Mouse (Mus musculus): ENCODE results near the gene Kcnj14. TPM values are rescaled to one million over a fixed set of nuclear protein-coding genes. Genes with fewer than 3 reads are reported as not detected.

The Kcnj14 gene
- 0.31 and 0.54 TPM in 2 replicates for polyA plus RNA-seq (2015; fragmentation: Nextera tagmentation; extraction: Ambion mirVana)

DNA sequence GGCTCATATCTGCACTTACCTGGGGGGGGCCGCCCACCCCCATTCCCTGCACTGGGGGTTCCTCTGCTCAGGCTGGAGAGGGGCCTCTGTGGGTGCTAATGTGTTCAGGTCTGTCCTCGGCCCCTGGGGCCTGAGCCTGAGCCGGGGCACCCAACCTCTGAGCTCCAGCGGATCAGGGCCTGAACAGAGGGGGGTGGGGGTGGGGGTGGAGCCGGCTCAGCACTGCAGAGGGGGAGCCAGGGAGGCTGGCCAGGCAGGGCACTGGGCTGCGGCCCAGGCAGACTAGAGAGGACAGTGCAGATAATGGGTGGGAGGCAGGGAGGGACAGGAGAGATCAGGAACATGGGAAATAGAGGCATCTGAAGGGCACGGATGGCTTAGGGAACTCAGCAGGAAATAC, at the start of gene Kcnj14:
Gene Kcnj14 (minus strand): TSS at position 185 of the 400 bp plus-strand sequence.

DNA sequence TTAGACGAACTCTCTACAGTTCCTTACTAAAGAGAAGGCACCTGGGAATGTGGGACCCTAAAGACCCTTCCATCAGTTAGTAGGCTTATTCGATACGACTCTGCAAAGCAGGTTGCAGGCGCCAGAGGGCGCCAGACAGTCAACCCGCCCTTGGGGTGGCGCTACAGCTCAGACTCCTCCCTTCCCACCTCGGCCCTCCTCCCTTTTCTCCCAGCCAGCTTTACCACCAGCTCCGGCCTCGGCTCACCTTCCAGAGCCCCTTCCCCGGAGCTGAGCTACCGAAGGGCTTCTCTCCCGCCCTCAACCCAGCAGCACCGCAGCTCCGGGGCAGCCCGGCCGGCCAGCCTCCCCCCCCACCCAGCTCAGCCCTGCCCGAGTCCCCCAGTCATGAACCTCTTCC, 48.0 kb upstream of the Kcnj14 start, which contains the start of gene Kdelr1:
Gene Kdelr1 (plus strand): TSS at position 149 of the 400 bp plus-strand sequence.

DNA sequence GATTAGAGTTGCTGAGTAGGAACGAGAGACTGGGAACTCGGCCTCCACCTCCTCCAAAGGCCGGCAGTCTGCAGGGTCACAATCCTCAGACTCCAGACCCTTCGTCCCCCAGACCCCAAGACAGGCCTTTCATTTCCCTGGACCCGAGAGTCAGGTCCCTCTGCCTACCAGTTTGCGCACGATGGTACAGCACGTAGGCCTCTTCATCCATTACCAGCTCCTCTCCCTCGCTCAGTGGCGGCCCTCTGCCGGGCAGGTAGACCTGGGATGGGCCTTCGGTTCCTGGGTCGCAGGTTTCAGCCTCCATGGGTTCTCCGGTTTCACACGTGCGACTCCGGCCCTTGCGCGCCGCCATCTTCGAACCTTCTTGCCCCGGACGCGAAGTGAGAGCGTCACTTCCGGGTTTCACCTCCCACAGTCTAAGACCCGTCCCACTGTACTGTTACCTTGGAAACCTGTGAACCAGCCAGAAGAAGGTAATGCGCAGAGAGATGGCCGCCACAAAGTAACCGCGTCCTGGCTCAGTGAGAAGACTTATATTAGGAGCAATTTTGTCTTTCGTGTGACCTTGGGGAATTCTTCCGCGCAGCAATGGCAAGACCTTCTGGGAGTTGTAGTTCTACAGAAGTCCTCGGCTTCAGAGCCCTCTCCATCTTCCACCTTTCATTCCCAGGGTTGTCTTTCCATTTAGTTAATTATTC, 6.0 kb upstream of the Kcnj14 start, which contains the start of gene Grwd1:
Gene Grwd1 (minus strand): TSS at position 518 of the 701 bp plus-strand sequence.

DNA sequence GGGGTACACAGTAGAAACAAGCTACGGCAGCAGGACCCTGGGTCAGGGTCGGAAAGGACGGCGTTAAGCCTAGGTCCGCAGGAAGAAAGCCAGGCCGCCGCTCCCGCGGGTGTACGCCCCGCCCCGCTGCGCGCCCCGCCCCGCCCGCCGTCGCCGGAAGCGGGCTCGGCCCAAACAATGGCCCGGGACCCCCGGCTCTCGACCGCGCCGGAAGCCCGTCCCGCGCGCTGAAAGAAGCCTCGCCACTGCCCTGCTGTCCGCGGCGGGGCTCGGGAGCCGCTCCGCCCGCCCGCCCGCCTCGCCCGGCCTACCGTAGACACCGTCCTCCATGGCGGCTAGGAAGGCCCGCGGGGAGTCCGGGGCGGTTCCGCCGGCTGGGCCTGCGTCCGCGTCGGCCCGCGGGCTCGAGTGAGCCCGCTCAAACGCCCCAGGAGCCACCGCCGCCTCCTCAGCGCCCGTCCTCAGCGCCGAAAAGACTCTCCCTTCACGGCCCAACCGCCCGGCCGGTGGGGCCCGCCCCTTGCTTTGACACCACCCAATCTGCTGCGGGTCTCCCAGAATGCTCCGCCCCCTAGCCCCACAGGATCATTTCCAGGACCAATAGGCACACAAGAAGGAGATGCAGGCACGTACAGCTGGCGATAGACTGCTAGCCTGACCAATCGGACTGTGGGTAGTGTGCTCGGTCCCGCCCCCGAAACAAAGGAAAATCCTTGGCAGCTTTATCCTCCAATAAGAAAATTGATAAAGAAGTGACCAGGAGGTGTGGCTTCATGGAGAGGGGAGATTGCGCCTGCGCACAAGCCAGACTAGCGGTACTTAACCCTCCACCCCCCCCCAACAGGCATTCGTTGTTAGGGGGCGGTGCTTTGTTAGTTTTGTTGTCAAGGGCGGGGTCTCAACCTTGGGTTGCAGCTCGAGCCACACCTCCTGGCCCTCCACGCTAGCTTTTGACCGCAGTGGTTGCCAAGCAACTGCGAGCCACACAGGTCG, 10.5 kb downstream of the Kcnj14 start, which contains the start of gene Cyth2:
Gene Cyth2 (minus strand): TSS at position 795 of the 993 bp plus-strand sequence.

DNA sequence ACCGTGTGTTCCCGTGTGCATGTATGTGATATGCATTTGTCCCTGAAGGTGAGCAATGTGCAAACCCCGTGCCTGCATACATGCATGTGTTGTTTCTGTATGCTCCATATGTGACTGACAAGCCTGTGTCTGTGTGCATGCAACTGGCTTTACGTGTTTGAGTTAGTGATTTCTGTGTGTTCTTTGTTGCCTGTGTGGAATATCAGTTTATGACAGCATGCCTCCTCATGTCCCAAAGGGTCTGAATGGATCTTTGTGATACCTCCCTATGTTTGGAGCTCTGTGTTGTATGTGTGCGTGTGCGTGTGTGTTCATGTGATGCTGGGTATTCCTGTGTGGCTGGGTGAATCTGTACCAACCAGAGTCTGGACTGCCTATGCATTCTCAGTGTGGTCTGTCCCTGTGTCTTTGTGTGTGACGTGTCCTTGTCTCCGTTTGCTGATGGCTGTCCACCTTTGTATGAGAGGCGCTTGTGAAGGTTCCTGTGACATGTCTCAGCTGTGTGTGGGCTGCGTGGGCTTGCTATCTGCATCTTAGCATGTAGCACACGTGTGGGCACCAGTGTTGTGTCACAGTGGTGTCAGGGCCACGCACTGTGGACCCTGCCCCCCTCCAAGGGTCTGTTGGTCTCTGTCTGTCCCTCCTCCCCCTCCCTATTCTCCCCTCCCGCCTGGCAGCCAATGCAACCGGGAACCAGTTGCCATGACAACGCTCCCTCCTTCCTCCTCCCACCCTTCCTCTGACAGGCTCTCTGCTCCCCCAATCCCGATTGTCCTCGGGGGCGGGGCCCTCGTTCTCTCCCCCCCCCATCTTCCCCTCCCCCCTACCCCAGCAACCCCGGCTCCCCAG, 39.8 kb downstream of the Kcnj14 start, which contains the start of gene Sult2b1:
Gene Sult2b1 (minus strand): TSS at position 146 of the 849 bp plus-strand sequence.

DNA sequence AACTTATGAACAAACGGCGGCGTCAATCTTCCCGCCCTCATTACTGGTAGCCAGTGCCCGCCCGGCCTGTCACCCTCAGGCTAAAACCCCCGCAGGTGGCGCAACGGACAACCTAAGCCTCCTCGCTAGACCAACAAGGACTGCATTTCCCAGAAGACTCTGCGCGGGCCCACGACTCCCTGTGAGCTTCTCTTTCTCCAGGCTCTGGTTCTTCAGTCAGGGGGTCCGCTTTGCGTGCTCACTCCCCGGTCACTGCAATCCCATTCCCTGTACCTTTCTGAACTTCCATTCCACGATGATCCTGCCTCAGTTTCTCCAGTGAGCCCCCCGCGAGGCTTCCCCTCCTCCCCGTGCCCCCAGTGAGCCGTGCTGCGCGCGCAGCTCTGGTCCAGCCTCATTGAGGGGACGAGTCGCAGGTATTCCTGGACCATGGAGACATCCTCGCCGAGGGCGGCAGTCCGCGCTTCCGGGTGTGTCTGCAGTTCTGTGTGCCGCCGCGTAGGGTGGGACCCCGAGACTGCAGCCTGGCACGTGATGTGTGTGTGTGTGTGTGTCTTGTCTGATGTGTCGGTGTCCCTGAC, 41.0 kb downstream of the Kcnj14 start, which contains the start of gene Lmtk3:
Gene Lmtk3 (plus strand): TSS at position 228 of the 581 bp plus-strand sequence.

Other genes with a start within 250 kb of the Kcnj14 start
- gene Fgf21, start 209.3 kb downstream of the Kcnj14 start, polyA plus RNA-seq (2015; fragmentation: Nextera tagmentation; extraction: Ambion mirVana): 0.18 TPM in 1 of 2 replicates, not detected in the other
- 0.05 TPM in 1 of 2 replicates, not detected in the other for gene Fut1, start 207.5 kb downstream of the Kcnj14 start, polyA plus RNA-seq (2015; fragmentation: Nextera tagmentation; extraction: Ambion mirVana)
- 0.06 TPM in 1 of 2 replicates, not detected in the other for gene Izumo1, start 203.0 kb downstream of the Kcnj14 start, polyA plus RNA-seq (2015; fragmentation: Nextera tagmentation; extraction: Ambion mirVana)
- 10.3 and 13.9 TPM in 2 replicates for gene Rasip1, start 197.3 kb downstream of the Kcnj14 start, polyA plus RNA-seq (2015; fragmentation: Nextera tagmentation; extraction: Ambion mirVana)
- gene Mamstr, start 184.8 kb downstream of the Kcnj14 start, polyA plus RNA-seq (2015; fragmentation: Nextera tagmentation; extraction: Ambion mirVana): 139 and 174 TPM in 2 replicates
- 1.9 and 2.1 TPM in 2 replicates for gene Fut2, start 158.4 kb downstream of the Kcnj14 start, polyA plus RNA-seq (2015; fragmentation: Nextera tagmentation; extraction: Ambion mirVana)
- 1.6 and 1.7 TPM in 2 replicates for gene Ntn5, start 140.8 kb downstream of the Kcnj14 start, polyA plus RNA-seq (2015; fragmentation: Nextera tagmentation; extraction: Ambion mirVana)
- 0.33 and 0.40 TPM in 2 replicates for gene Sec1, start 130.4 kb downstream of the Kcnj14 start, polyA plus RNA-seq (2015; fragmentation: Nextera tagmentation; extraction: Ambion mirVana)
- 2.4 and 3.0 TPM in 2 replicates for gene Car11, start 124.9 kb downstream of the Kcnj14 start, polyA plus RNA-seq (2015; fragmentation: Nextera tagmentation; extraction: Ambion mirVana)
- gene Dbp, start 119.7 kb downstream of the Kcnj14 start, polyA plus RNA-seq (2015; fragmentation: Nextera tagmentation; extraction: Ambion mirVana): 9.9 and 10.3 TPM in 2 replicates
- 568 and 577 TPM in 2 replicates for gene Rpl18, start 109.3 kb downstream of the Kcnj14 start, polyA plus RNA-seq (2015; fragmentation: Nextera tagmentation; extraction: Ambion mirVana)
- 11.7 and 13.4 TPM in 2 replicates for gene Sphk2, start 106.8 kb downstream of the Kcnj14 start, polyA plus RNA-seq (2015; fragmentation: Nextera tagmentation; extraction: Ambion mirVana)
- 0.10 and 0.17 TPM in 2 replicates for gene Fam83e, start 103.6 kb downstream of the Kcnj14 start, polyA plus RNA-seq (2015; fragmentation: Nextera tagmentation; extraction: Ambion mirVana)
- not detected in 2 replicates for gene Spaca4, start 99.0 kb downstream of the Kcnj14 start, polyA plus RNA-seq (2015; fragmentation: Nextera tagmentation; extraction: Ambion mirVana)
- gene Lmtk3, start 41.0 kb downstream of the Kcnj14 start, polyA plus RNA-seq (2015; fragmentation: Nextera tagmentation; extraction: Ambion mirVana): 0.18 TPM in 1 of 2 replicates, not detected in the other
- 0.21 and 5.3 TPM in 2 replicates for gene Sult2b1, start 40.1 kb downstream of the Kcnj14 start, polyA plus RNA-seq (2015; fragmentation: Nextera tagmentation; extraction: Ambion mirVana)
- gene Cyth2, start 10.2 kb downstream of the Kcnj14 start, polyA plus RNA-seq (2015; fragmentation: Nextera tagmentation; extraction: Ambion mirVana): 42.5 and 48.2 TPM in 2 replicates
- 27.3 and 27.6 TPM in 2 replicates for gene Grwd1, start 6.2 kb upstream of the Kcnj14 start, polyA plus RNA-seq (2015; fragmentation: Nextera tagmentation; extraction: Ambion mirVana)
- gene Kdelr1, start 48.0 kb upstream of the Kcnj14 start, polyA plus RNA-seq (2015; fragmentation: Nextera tagmentation; extraction: Ambion mirVana): 37.5 and 44.5 TPM in 2 replicates
- gene Grin2d, start 53.6 kb upstream of the Kcnj14 start, polyA plus RNA-seq (2015; fragmentation: Nextera tagmentation; extraction: Ambion mirVana): 0.33 and 0.34 TPM in 2 replicates
- 0.45 and 1.2 TPM in 2 replicates for gene Syngr4, start 71.9 kb upstream of the Kcnj14 start, polyA plus RNA-seq (2015; fragmentation: Nextera tagmentation; extraction: Ambion mirVana)
- 9.8 and 11.6 TPM in 2 replicates for gene Tmem143, start 72.2 kb upstream of the Kcnj14 start, polyA plus RNA-seq (2015; fragmentation: Nextera tagmentation; extraction: Ambion mirVana)
- gene Emp3, start 96.6 kb upstream of the Kcnj14 start, polyA plus RNA-seq (2015; fragmentation: Nextera tagmentation; extraction: Ambion mirVana): 111 and 129 TPM in 2 replicates
- gene Ccdc114, start 99.3 kb upstream of the Kcnj14 start, polyA plus RNA-seq (2015; fragmentation: Nextera tagmentation; extraction: Ambion mirVana): 2.0 and 2.4 TPM in 2 replicates
- 0.16 and 0.65 TPM in 2 replicates for gene Abcc6, start 205.5 kb upstream of the Kcnj14 start, polyA plus RNA-seq (2015; fragmentation: Nextera tagmentation; extraction: Ambion mirVana)
- gene Nomo1, start 208.9 kb upstream of the Kcnj14 start, polyA plus RNA-seq (2015; fragmentation: Nextera tagmentation; extraction: Ambion mirVana): 14.5 and 14.8 TPM in 2 replicates